Mouse (Mus musculus) cortical plate, adult 2 months (tissue): ENCODE measurements around the gene Ttll8. TPM values are rescaled to one million over a fixed set of nuclear protein-coding genes. Genes with fewer than 3 reads are reported as not detected.

Experiments used
- H3K27ac ChIP-seq: fragments of 200-500 bp; 2 replicates; pipeline ENCODE4 v1.5.1; 2012; ENCODE audit warnings: low read length, control low read depth, inconsistent platforms; ENCODE audit not compliant: insufficient read depth
- H3K4me1 ChIP-seq: fragments of 200-500 bp; 2 replicates; pipeline ENCODE4 v1.6.1; 2011; ENCODE audit warnings: low read length; ENCODE audit not compliant: control insufficient read depth, insufficient read depth
- H3K4me3 ChIP-seq: fragments of 200-500 bp; 2 replicates; pipeline ENCODE4 v1.5.1; 2011; ENCODE audit warnings: mild to moderate bottlenecking, low read length, control low read depth; ENCODE audit not compliant: insufficient read depth
- CTCF ChIP-seq: fragments of 200-500 bp; IDR thresholded peaks from 2 replicates; pipeline ENCODE4 v1.5.1; 2011; ENCODE audit warnings: mild to moderate bottlenecking, control low read depth, low read length; ENCODE audit not compliant: insufficient read depth; ENCODE audit errors: extremely low read depth
- POLR2A ChIP-seq: fragments of 200-500 bp; IDR thresholded peaks from 2 replicates; pipeline ENCODE4 v1.6.1; 2011; ENCODE audit warnings: mild to moderate bottlenecking, low read length, control low read depth; ENCODE audit not compliant: insufficient read depth; ENCODE audit errors: extremely low read depth
- polyA plus RNA-seq: library from polyadenylated mRNA; depleted of rRNA; stranded (reverse); fragments of >200 nt; gene quantifications from 2 replicates; pipeline ENCODE4 v1.2.3, GENCODE M21; 2012

Gene Ttll8
- polyA plus RNA-seq, 1 experiment: 1.6 TPM

DNA sequence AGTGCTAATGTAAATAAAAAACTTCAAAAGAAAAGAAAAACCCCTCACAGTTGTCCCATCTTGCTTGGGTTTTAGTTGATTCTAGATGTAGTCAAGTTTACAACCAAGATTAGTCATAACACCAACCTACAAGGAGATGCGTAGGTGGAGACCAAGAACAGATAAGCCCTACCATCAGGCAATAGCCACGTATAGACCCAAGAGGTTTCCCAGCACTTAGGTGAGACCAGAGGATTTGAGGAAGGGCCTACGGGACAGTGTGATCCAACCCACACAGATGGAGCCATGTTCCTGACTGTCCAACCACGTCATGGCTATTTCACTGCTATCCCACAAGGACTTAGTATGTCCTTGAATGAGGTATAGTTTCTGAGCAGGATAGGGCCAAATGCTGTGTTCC, 18.1 kb upstream of the Ttll8 start:
- Histone ChIP-seq H3K4me3 (no peak overlapping the region), H3K27ac (no peak overlapping the region), H3K4me1 (no peaks in the 10 kb centered on the region)
- no peak for TF ChIP-seq POLR2A
- no peak for TF ChIP-seq CTCF

DNA sequence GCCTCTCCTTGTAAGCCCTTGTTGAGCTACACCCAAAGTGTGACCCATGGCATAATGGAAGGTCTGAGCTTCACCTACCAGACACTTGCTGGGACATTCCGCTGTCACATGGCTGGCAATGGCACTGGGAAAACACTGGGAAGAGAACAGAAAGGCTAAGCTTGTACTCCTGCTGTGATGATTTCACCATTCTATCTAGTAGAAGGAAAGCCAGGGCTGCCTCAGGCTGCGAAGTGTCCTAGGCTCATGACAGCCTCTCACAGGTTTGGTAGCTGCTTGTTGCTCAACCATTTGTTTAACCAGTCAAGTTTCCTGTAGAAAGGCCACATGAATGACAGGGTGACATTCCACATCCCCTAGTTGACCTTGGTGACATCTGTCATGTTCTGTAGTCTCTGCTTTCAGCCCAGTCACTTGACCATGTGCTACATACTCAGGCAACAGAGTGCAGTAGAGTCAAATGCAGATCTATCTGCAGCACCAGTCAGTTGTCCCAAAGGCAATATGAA, 9.9 kb upstream of the Ttll8 start:
- no peak for TF ChIP-seq CTCF
- no peak for TF ChIP-seq POLR2A
- no peak overlapping the region for H3K4me3 ChIP-seq

GRCm38 (mm10) chr15:88957522-88957921, 3.3 kb upstream of the Ttll8 start:
- no peaks in the 10 kb centered on the region for H3K4me1 ChIP-seq
- H3K27ac ChIP-seq: no peak overlapping the region
- H3K4me3 ChIP-seq: no peak overlapping the region
- TF ChIP-seq CTCF (no peak), POLR2A (no peak)

More for the DNA sequence above, 9.9 kb upstream of the Ttll8 start:
- H3K27ac ChIP-seq: no peak overlapping the region
- H3K4me1 ChIP-seq: no peaks in the 10 kb centered on the region

DNA sequence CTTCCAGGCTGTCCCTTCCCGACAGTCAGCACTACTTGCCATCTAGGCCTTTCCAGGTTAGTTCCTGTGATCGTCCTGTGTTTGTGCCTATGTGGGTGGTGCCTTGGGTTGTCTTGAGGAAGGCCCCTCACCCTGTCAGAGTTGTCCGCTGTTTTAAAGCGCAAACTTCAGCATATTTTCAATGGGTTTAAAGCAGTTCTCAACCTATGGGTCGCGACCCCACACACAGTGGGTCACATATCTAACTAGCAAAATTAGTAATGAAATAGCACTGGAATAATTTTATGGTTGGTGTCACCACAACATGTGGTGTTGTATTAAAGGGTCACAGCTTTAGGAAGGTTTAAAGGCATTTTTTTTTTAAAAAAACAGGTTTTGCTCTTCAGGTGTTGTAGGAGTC, 1.1 kb upstream of the Ttll8 start:
- H3K4me3 ChIP-seq: no peak overlapping the region
- H3K4me1 ChIP-seq: no peaks in the 10 kb centered on the region
- no peak overlapping the region for H3K27ac ChIP-seq
- TF ChIP-seq POLR2A: no peak
- TF ChIP-seq CTCF: no peak

DNA sequence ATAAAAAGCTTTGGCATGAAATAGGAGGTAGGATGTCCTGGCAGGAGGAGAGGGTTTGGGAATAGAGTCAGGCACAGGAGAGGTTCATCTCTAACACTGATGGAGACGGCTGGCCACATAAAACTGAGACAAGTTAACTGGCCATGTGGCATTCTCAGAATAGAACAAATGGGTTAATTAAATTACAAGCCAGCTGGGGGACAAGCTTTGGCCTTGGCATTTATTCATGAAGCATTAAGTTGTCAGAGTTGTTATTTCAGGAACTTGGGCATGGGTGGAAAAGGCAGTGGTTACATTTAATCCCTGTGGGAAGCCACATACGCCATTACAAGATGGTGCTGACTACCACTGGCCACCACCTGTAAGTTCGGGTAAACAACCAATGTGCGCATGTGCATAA, 3.0 kb downstream of the Ttll8 start:
- Histone ChIP-seq H3K27ac (no peak overlapping the region), H3K4me3 (no peak overlapping the region), H3K4me1 (no peaks in the 10 kb centered on the region)
- TF ChIP-seq POLR2A (no peak), CTCF (no peak)

- Histone ChIP-seq H3K4me1 (no peaks in the 10 kb centered on the region), H3K4me3 (no peak overlapping the region), H3K27ac (no peak overlapping the region)
- TF ChIP-seq CTCF (no peak), POLR2A (no peak)
These were observed 7.4 kb downstream of the Ttll8 start for GRCm38 (mm10) chr15:88946851-88947250.

GRCm38 (mm10) chr15:88943896-88944551, 10.2 kb downstream of the Ttll8 start:
- no peak overlapping the region for H3K4me3 ChIP-seq
- TF ChIP-seq CTCF (no peak), POLR2A (no peak)

DNA sequence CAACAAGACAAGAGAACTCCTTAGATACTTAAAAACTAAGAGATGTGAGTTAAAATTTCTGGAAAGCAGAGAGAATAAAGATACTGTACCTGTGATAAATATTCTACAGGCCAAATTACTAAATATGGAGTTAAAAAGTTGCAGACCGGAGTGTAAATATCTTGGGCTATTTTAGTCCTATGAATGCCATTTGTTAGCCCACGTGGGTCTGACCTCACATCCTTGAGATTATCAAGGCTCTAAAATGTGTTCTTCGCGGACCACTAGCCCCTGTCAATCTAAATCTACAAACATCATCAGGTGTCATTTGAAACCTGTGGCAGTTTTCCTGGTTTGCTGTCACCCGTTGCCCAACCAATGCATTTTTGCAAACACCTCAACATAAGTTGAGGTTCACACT, 11.4 kb downstream of the Ttll8 start:
- Histone ChIP-seq H3K4me1 (no peaks in the 10 kb centered on the region), H3K27ac (no peak overlapping the region)
- TF ChIP-seq POLR2A (no peak), CTCF (no peak)

More at GRCm38 (mm10) chr15:88943896-88944551, 10.2 kb downstream of the Ttll8 start:
- Histone ChIP-seq H3K27ac (no peak overlapping the region), H3K4me1 (no peaks in the 10 kb centered on the region)

DNA sequence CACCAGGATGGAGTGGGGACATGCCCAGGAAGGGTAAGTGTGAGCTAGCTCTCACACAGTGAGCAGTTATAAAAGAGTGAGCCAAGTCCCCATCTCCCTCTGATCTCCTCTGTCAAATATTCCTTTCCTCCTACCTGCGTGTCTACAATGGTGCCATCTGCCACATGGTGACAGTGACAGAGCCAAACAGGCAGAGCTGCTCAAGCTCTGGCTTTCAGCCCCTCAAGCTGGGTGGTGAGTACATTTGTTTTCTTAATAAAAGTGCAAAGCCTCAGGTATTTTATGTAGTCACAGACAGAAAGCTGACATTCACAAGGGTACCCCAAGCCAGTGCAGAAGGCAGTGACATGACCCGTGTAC, 16.9 kb downstream of the Ttll8 start:
- TF ChIP-seq POLR2A (no peak), CTCF (no peak)
- Histone ChIP-seq H3K4me1 (no peaks in the 10 kb centered on the region), H3K4me3 (no peak overlapping the region), H3K27ac (no peak overlapping the region)

More for the DNA sequence above, 11.4 kb downstream of the Ttll8 start:
- no peak overlapping the region for H3K4me3 ChIP-seq

DNA sequence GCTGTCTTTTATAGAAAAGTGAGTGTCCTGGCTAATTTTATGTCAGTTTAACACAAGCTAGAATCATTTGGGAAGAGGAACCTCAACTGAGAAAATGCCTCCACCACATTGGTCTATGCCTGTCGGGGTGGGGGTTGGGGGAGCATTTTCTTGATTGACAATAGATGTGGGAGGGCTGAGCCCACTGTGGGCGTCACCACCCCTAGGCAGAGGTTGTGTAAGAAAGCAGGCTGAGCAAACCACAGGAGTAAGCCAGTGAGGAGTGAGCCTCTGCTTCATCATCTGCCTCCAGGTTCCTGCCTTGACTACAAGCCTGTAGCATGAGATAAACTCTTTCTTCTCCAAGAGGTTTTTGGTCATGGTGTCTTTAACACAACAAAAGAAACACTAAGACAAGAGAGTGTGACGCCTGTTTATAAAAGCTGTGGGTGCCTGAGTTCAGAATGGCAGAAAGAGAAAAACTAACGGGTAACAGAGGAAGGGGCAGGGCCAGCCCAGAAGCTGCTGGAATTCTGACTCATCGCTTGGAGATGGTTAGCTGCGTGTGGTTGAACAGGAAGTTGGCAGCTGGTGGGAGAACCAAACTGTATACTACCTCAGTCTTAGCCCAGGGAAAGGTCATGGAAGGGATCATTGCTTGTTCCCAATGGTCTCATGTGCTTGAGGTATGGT, 17.5 kb downstream of the Ttll8 start:
- Histone ChIP-seq H3K27ac (no peak overlapping the region), H3K4me3 (no peak overlapping the region), H3K4me1 (no peaks in the 10 kb centered on the region)
- TF ChIP-seq CTCF (no peak), POLR2A (no peak)
